Mouse (Mus musculus): Measurements from ENCODE around the gene Kncn. TPM values are rescaled to one million over a fixed set of nuclear protein-coding genes. Genes with fewer than 3 reads are reported as not detected.

Kncn gene
- polyA plus RNA-seq, 3 experiments from 2014 or later, result not detected

- ATAC-seq, result no peak
Measured at GRCm38 (mm10) chr4:115937061-115937976, 53.1 kb downstream of the Kncn start.

- no peak for ATAC-seq
Measured at GRCm38 (mm10) chr4:115938276-115939160, 54.3 kb downstream of the Kncn start.

Other genes starting within 250 kb of the Kncn start
- gene Cyp4b1, start 236.7 kb upstream of the Kncn start, polyA plus RNA-seq (2017; shearing (Covaris generic)), result not detected
- gene Efcab14, start 146.7 kb upstream of the Kncn start, polyA plus RNA-seq (2017; shearing (Covaris generic)), result 10 to 100 TPM; 41.0 to 50.5 (median 41.1) TPM
- 1 to 10 TPM in 1 of 3 experiments, not detected in 2; 1.0 TPM for gene Tex38, start 103.4 kb upstream of the Kncn start, polyA plus RNA-seq (2017; shearing (Covaris generic))
- 10 to 100 TPM; 17.7 to 20.9 (median 19.0) TPM for gene Atpaf1, start 99.6 kb upstream of the Kncn start, polyA plus RNA-seq (2017; shearing (Covaris generic))
- gene Mob3c, start 56.3 kb upstream of the Kncn start, polyA plus RNA-seq (2017; shearing (Covaris generic)), result 10 to 100 TPM in 2 of 3 experiments, 1 to 10 TPM in 1; 8.4 to 12.4 (median 10.2) TPM
- 10 to 100 TPM; 34.8 to 45.1 (median 41.8) TPM for gene Mknk1, start 45.2 kb upstream of the Kncn start, polyA plus RNA-seq (2017; shearing (Covaris generic))
- gene 6430628N08Rik, start 6.3 kb downstream of the Kncn start, polyA plus RNA-seq (2017; shearing (Covaris generic)), result not detected
- gene Dmbx1, start 55.5 kb downstream of the Kncn start, polyA plus RNA-seq (2017; shearing (Covaris generic)), result not detected
- gene Faah, start 133.5 kb downstream of the Kncn start, polyA plus RNA-seq (2017; shearing (Covaris generic)), result 10 to 100 TPM; 29.0 to 64.8 (median 60.3) TPM
- 10 to 100 TPM; 21.2 to 33.3 (median 29.9) TPM for gene Nsun4, start 169.5 kb downstream of the Kncn start, polyA plus RNA-seq (2017; shearing (Covaris generic))
- gene Uqcrh, start 190.7 kb downstream of the Kncn start, polyA plus RNA-seq (2017; shearing (Covaris generic)), result 100 to 1,000 TPM; 803 to 910 (median 862) TPM
- 10 to 100 TPM; 16.5 to 19.0 (median 18.0) TPM for gene Lrrc41, start 190.9 kb downstream of the Kncn start, polyA plus RNA-seq (2017; shearing (Covaris generic))
- gene Rad54l, start 239.3 kb downstream of the Kncn start, polyA plus RNA-seq (2017; shearing (Covaris generic)), result 10 to 100 TPM in 1 of 3 experiments, 1 to 10 TPM in 2; 4.6 to 23.5 (median 5.7) TPM
- 10 to 100 TPM in 1 of 3 experiments, 1 to 10 TPM in 2; 7.5 to 11.5 (median 7.7) TPM for gene Pomgnt1, start 239.4 kb downstream of the Kncn start, polyA plus RNA-seq (2017; shearing (Covaris generic))

All from inflammation-experienced regulatory T-cells, adult 6 months (primary cell).